Mouse (Mus musculus) yolk sac, embryonic 10.5 days (tissue): ENCODE results near the gene Dnajb14.
A peak's percentile ranks its signal among the peaks of the same experiment; 100 is the strongest.
"Not testable (repeated sequence)": the region's sequence is repeated elsewhere in the genome, so short reads cannot be mapped to it uniquely, and the experiment has no call there.

Experiments used
- DNase-seq: peaks from one replicate; pipeline ENCODE4 v3.0.0-alpha.2; 2017; ENCODE audit warnings: low spot score

Dnajb14 gene

DNA sequence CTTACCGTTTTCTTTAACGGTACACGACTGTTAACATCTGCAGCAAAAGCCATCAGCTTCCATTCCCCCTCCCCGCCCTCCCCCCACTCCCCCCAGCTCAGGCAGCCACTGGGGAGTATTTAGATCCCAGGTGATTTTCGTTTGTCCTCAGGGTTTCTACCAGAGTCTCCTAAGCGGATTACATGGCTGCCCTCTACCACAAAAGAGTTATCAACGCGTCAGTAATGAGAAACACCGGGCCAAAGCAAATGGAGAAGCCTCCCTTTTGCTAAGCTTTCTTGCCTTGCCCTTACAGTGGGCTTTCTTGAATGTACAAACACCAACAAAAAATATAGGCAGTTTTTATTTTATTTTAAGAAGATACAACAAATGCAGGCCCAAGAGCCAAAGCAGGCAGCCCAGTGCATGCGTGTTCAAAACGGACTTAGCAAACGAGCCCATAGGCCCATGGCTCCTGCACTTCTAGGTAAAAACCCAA lies 50.3 kb downstream of the Dnajb14 start:
- DNase-seq = no peak

DNA sequence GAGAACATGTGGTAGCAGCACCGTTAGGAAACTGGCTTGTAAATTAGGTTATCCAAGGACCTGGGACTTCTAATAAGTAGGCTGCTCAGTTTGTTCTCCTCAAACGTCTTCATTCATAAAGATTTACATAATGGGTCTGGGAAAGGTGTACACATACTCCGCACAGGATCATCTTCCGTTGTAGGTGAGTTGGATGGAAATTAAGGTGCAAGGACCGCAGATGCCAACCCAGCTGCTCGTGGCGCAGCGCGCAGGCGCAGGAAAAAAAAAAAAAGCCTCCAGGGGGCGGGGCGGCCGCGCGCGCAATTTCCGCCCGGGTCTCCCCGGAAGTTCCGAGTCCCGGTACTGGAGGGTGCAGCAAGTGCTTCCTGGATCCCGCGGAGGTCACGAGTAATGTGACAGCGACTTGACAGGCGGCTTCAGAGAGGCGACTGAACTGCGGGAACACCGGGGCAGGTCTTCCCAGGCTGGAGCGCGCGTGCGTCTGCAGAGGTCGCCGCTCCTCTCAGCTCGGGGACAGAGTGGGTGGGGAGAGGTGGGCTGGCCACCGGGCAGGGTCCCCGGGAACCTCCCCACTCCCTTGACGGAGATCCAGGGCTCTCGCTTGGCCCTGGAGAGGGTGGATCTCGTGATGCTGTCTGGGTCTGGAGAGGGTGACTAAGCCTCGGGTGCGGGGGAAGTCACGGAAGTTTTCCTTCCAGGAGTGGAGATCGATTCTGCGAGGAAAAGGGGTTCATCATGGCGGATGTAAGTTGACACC lies 50.9 kb downstream of the Dnajb14 start, which contains the start of gene Lamtor3:
Gene Lamtor3, plus strand, starts transcription at position 335 of the 760 bp plus-strand sequence.
- DNase-seq = peak; percentile 90

DNA sequence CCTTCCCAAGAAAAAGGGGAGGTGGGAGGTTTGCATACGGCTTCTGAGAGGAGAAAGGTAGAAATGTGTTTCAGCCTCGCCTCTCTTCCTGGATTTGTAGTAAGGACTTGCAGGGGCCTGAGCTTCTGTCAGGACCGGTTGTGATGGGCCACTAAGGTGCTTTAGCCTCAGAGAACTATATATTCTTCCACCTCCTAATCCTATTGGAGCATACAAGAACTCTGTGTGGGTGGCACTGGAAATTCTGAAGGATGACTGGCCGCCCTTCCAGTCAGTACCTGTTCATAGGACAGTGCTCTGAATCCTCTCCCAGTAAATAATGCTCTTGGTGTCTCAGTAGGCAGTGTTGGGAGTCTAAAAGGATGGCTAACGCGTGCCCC lies 51.4 kb downstream of the Dnajb14 start:
- no peak for DNase-seq

DNA sequence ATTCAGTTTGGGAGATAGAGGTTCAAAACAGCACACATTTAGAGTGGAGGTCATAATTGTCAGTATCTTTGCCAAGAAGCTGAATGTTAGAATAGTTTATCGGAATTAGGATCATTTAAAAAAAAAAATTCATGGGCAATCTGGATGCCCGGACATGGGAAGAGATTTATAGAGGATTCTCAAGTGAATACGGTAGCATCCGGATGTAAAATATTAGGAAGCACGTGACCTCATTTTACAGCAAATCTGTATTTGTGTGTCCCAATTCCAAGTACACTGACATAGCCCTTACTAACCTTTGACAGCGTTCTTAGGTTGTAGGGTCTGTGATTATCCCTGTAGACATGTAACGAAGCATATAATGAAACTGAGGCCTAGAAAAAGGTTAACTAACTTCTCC lies 51.9 kb downstream of the Dnajb14 start:
- DNase-seq = no peak

DNA sequence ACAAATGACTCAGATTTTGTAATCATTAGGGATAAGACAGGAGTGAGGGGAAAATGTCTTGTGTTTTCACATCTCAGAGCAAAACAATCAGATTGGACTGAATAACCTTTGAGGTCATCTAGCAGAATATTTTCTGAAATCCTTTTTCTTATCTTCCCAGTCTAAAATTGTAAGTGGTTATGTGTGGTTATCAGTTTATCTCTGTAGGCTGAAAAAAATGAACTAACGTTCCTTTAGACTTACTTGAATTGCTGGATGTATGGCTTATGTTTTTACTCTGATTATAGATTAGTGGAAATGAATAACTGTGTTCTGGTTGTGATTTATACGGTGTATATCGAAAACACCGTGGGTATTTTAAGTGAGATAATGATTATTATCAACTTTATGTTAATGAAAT lies 53.1 kb downstream of the Dnajb14 start:
- DNase-seq = no peak

DNA sequence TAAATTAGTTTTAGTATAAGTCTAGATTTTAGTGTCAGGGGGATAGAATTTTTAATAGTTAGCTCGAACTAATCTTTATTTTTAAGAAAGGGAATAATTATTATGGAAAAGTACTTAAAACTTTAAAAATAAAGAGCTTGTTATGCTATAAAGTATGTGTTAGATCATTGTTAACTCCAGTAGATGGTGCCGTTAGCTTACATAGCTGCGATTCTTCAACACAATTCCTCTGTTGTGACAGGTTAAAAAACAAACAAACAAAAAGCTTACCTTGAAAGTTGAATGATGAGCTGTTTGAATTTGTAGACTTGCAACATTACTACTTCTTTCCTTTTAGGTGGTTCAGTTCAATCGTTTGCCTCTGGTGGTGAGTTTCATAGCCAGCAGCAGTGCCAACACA lies 59.5 kb downstream of the Dnajb14 start:
- no peak for DNase-seq

DNA sequence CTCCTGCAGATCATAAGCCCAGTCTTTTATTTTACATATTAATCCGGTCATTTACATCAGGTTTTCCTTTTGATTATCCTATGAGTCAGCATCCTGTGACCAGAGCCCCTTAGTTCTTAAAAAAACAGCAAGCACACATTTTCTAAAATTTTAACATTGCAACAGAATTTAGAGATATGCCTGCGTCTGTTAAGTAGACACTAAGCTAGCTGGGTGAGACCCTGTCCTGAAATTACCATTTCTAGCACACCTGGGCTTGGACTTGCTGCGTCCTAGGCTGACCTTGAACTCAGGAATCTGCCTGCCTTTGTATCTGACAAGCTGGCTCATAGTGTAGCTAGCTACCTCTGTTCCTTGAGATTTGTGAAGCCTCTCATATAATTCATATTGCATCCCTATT lies 62.5 kb downstream of the Dnajb14 start:
- DNase-seq = no peak

DNA sequence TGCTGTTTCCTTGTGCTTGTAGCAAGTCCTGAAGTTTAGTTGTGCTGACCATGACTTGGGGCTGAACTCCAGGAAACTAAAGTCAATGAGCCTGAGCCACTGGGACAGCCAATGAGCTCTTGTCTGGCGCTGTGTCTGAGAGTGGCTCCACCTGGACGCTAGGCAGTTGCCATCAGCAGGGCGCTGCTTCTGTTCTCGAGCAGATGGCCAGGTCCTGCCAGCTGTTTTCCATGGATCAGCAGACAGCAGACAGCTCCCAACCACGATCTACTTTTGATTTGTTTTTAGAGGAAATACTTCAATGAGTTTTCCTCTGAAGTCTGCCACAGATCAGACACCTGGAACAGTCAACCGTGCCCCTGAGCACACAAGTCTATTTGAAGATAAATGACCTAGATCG lies 65.3 kb downstream of the Dnajb14 start:
- no peak for DNase-seq

DNA sequence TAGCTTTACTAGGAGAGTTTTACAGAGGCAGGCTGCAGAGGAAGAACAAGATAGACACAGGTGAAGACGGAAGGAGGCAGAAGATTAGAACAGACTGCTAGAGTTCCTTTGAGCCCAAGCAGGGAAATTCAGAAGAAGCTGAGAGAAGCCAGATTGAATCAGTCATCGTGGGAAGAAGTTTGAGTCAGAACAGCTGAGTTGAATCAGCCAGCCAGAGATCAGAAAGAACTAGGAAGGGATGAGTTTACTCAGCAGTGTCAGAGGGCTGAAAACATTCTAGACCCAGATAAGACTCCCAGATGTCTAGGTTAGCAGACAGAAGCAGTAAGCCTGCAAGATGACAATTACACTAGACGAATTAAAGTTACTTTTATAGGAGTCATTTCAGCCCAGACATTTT lies 66.5 kb downstream of the Dnajb14 start:
- no peak for DNase-seq

DNA sequence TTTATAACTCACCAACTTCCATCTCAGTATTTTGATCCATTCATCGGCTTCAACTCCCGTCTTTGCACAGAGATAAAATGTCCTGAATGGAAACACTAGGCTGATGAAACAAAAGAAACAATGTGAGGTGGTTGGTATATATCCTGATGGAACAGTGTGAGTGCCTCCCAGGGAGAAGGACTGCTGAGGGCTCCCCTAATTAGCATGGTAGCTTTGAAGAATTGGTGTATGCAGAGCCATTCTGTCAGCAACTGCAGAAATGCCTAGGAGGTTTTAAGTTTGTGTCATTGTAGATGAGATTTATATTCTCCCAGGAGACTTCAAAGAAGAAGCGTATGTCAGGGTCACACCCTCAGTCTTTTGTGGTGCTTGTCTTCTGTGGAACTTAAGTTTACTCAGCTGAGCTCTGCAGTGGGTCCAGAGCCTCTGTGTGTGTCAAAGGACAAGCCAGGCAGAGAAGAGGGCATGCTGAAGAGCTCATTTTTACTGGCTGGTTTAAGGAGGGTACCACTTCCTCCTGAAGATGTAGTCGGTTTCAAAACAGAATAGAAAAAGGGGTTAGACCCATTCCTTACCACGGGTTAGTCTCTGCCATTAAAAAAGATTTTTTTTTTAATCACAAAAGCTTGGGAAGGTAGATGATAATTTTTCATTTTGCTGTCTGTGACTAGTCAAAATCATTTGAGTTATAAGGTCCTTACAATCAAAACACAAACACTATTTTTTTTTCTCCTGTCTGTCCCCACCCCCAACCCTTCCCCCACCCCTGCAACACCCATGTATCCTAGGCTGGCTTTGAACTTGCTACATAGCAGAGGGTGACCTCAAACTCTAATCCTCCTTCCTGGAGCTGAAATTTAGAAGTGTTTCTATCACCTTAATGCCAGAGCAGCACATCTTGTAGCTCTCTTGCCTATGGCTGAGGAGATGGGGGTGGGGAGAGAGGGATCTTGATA lies 68.4 kb downstream of the Dnajb14 start:
- no peak for DNase-seq

DNA sequence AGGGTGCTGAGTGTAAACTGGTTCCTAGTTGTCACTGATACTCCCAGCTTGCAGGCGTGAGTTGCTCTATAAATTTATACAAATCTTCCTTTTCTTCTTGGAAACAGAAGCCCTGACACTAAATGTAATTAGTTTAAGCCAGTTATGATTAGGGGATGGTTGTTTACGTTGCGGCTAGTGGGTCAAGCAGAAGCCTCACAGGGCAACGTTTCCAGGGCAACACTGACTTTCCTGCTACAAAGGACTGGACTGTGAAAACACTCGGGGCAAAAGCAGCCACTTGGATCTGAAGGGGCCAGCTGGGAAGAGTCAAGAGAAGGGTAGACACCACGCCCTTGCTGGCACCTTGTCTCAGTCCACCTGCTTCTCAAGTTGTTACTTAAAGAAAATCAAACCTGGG lies 69.1 kb downstream of the Dnajb14 start:
- no peak for DNase-seq

DNA sequence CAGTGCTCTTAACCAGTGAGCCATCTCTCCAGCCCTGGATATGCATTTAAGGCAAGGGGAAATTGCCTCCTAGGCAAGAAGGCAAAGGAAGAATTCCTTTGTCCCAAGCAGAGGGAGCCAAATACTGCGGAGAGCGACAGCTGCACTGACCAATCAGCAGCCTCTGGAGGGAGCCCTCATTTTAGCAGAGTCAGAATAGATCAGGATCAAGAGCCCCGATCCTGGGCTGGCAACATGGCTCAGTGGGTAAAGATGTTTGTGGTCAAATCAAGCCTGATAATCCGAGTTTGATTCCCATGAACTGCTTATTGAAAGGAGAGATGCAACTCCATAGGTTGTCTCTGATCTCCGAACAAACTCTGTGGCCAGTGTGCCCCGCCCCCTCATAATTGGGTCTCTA lies 71.1 kb downstream of the Dnajb14 start:
- peak; percentile 52 for DNase-seq

DNA sequence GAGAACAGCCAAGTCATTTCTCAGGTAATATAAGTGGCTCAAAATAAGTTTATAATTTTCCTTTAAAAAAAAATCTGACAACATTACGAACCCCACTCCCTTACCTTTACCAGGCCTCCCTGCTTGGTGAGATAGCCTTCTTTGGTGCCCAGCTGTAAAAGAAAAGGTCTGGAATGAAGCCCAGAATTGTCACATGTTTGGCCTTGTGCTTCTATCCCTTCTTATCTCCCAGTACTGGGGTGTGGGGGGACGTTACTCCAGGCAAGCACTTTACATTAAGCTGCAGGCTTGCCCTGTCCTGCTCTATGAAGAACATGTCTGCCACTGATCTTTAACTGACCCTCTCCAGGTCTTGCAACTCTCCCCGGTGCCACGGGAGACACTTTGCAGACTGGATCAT lies 73.3 kb downstream of the Dnajb14 start:
- no peak for DNase-seq

DNA sequence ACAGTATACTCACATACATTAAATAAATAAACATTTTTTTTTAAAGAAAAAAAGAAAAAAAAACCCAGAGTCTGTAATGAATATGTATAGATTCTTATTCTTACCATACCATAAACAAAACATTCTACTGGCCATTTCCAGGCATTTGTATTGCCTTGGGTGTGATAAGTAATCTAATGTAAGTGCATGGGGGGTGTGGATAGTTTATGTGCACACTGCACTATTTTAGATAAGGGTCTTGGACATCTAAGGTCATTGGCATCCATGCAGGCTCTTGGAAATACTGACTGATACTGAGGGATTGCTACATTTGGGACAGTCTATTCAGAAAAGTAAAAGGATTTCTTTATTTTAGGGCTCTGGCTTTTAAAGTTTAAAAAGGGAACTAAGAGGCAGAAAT lies 74.1 kb downstream of the Dnajb14 start:
- DNase-seq = no peak

DNA sequence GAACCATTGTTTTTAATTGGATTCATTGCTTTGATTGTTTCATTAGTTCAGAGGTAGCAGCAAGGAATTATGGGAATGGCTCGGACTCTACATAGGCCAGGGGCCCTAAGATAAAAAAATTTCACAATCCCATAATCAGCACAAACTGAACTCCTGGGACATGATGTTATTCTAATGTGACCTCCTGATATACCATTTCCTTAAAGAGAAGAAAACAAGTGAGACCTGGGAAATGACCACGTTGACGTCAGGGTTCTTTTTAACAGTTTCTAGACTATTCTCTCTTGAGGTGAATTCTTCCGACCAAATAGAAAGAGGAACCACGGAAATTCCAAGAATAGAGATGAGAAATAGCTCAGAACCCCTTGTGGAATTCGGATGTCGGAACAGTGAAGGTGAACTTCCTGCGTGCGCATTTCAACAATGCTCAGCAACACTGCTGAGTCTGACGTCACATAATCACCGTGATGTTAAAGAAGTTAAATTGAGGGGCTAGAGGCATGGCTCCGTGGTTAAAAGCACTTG lies 74.7 kb downstream of the Dnajb14 start:
- no peak for DNase-seq

DNA sequence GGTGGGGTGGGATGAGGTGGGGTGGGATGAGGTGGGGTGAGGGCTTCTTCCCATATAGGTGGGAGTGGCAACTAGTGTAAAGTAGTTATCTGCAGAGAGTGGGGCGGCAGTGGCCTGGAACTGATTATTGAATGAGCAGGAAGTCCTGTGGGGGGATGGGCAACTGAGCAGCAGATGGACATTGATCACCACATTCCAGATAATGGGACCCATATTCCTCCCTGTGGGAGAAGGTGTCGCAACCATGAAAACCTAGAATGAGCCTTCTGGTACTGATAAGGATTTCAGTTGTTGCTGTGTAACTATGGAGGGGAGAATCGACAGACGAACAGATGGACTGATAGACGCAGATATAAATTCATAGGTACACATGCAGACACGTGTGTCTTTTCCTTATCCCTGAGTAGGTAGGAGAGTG lies 76.3 kb downstream of the Dnajb14 start:
- peak; percentile 71 for DNase-seq

DNA sequence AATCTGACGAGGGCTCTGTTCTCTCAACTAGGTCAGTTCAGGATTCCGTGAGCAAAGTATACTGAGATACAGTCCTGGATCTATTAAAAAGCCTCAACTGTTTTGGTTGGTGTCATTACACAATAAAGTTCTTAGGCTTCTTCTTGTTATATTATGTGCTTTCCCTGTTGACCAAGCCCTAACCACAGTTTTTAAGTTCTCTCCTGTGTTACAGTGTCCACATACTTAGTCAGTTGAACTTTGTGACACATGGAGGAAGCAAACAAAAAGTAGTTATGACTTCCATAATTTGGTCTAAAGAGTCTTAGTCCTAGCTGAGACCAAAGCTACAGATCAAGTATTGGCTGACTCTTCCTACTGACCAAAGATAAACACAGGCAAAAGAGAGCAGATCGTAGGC lies 79.4 kb downstream of the Dnajb14 start:
- DNase-seq = no peak

DNA sequence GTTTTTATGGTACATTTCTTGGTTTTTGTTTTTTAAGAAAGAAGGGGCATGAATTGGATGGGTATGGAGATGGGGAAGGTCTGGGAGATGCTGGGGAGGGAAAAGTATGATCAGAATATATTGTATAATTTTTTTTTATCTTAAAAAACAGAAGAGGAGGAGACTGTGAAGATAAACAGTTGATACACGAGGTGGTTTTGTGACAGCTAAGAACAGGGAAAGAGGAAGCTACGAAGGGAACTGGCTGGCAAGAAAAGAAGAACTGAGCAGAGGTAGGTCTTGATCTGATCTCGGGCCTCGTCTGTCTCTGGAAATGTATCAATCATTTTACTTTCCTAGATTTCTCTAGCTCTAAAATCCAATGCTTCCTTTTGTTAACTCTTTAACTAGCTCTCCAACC lies 80.0 kb downstream of the Dnajb14 start:
- DNase-seq = no peak

DNA sequence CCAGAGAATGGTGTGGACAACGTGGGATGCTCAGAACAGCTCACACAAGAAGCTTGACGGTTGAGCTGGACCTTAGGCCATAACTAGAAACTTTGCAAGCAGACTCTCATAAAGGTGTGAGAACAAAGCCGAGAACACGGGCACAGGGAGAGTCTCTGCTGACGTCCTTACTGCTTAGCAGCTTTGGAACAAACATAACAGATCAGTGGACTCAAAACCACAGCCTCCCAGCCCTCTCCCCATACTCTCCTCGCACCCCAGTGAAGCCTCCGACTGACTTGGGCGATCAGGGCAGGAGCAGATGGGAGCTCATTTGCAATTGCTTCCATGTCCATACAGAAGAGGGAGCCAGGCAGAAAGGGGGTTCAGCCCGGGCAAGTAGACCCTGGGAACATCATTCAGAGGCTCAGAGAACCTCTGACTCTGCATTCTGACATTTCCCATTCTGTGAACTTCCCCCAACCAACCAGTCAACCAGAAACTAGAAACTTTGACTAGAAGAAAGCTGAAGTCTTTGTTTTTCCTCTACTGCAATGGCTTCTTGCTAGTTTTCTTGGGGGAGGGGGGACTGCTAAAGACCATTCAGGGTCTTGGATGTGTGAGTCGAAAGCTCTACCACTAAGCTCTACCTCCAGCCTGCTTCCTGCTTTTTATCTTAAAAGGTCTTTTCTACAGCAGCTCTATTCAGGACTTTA lies 82.9 kb downstream of the Dnajb14 start:
- DNase-seq = no peak

DNA sequence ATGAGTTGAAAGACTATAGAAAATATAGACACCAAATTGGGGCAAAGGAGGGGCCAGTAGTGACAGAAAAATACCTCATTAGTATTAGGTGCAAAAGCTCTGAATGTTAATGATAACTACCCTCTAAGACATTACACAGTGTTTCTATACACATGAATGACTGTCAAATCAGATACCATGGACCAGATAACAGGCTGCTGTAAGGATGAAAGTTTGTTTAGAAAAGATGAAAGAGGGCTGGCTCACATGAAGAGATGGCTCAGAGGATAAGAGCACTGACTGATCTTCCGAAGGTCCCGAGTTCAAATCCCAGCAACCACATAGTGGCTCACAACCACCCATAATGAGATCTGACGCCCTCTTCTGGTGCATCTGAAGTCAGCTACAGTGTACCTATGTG lies 83.8 kb downstream of the Dnajb14 start:
- DNase-seq = not testable (repeated sequence)

DNA sequence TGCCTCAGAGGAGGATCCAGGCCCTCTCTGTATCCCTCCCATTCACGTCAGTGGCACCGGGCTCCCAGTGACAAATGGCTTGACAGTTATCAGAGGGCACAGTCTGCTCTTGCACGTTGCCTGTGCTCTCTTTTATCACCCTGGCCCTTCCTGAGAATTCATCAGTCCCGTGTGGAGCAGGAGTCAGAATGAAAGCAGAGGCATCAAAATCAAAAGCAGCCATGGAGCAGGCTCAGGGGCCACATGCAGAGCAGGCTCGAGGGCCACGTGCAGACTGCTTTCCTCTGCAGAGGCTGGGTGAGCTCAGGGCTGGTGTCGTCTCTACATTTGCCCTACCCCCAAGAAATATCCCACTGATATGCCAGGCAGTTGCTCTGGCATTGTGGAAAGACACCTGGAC lies 84.3 kb downstream of the Dnajb14 start:
- no peak for DNase-seq

DNA sequence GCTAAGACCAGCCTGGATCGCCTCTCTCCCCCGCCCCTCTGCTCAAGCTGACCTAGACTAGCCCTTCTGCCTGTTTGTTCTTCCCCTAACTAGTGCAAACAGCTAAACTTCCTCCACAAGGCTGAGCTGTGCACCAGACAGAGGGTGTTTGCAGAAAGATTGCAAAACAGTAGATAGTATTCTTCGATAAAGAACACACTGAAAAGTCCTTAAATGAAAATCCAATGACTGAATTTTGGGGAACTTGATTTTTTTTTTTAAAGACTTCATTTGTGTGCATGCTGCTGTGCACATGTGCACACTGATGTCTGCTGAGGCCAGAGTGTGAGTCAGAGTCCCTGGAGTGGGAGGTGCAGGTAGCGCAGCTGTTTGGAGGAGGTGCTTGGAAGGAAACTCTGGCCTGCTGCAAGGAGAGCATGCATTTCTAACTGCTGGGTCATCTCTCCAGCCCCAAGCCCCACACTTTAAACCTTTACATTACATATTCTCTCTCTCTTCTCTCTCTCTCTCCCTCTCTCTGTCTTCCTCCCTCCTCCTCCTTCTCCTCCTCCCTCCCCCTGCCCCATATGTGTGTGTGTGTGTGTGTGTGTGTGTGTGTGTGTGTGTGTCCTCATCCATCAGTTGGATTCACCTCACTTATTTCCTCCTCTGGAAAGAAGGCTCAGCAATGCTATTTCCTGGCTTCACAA lies 84.9 kb downstream of the Dnajb14 start:
- DNase-seq = peak; percentile 76
